Mouse (Mus musculus) left cerebral cortex, postnatal 25 days (tissue): ENCODE results near the gene Olfr714. TPM values are rescaled to one million over a fixed set of nuclear protein-coding genes. Genes with fewer than 3 reads are reported as not detected.
A peak's percentile ranks its signal among the peaks of the same experiment; 100 is the strongest.
"Not testable (repeated sequence)": the region's sequence is repeated elsewhere in the genome, so short reads cannot be mapped to it uniquely, and the experiment has no call there.

Experiments used
- DNase-seq, 2 experiments: peaks; one replicate each; pipeline ENCODE4 v3.0.0; 2022; ENCODE audit warnings: low spot score in 2 of 2, mixed read lengths in 1 of 2
- intact Hi-C: fragments of 180-260 bp; cut with DNase I; formaldehyde crosslinking; loops from one replicate; pipeline ENCODE4 v1.15.1; 2025
- total RNA-seq, 2 experiments: library from RNA; stranded (reverse); gene quantifications; 2 replicates each; pipeline ENCODE4 v1.2.3; 2021

The Olfr714 gene
- not detected for total RNA-seq

DNA sequence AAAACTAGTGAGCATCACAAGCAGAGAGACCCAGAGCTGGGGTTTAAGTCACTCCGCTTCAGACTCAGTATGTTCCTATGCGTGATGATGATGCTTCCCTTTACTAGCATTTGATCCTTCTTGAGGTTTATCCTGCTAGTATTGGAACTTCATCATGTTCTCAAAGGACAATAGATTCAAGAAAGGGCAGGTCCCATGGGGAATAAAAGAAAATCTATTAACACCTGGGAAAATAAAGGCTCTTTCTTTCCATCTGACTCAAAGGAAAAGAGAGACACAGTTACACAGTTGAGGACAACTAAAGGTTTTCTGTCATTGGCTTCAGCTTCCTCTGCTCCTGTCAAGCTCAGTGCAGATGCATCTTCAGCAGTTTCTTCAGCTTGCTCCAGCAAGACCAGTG lies at the start of gene Olfr714:
Gene Olfr714, plus strand, starts transcription at position 301 of the 400 bp plus-strand sequence.
- no peak for DNase-seq
- intact Hi-C loops, result no loop called here

GRCm38 (mm10) chr7:107030874-107031273 lies 39.9 kb upstream of the Olfr714 start, which contains the start of gene Olfr713:
TSS of gene Olfr713 (plus strand) at chr7:107031174.
- DNase-seq, result no peak
- intact Hi-C loops, result no loop called here

DNA sequence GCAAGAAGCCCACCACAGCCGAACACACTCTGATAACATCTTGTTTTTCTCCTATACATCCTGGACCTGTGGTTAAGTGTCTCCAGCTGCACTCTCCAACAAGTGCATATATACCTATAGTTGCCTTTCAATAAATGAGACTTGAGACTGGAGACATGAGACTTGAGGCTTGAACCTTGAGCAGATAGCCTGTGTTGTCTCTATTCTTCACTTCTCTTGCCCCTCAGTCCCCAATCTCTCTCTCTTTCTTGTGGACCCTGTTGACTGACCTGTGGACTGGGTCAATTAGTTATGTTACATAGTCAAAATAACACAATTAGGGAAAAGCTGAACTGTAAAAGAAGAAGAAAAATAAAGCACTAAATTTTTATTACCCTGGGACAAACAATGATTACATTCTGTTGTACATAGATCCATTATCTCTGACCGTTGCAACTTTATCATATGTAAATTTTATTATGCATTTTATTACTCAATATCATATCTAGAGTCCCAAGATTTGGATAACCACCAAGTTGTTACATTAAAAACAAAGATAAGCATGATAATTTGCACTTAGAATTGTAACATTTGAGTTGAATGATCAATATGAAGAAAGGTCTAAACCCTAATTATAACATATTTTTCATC lies 30.7 kb upstream of the Olfr714 start:
- DNase-seq, result no peak
- intact Hi-C loops, result loop anchor here (5.0 kb wide), 1 partner anchor 1223 kb away; no protein-coding TSS in a partner anchor

DNA sequence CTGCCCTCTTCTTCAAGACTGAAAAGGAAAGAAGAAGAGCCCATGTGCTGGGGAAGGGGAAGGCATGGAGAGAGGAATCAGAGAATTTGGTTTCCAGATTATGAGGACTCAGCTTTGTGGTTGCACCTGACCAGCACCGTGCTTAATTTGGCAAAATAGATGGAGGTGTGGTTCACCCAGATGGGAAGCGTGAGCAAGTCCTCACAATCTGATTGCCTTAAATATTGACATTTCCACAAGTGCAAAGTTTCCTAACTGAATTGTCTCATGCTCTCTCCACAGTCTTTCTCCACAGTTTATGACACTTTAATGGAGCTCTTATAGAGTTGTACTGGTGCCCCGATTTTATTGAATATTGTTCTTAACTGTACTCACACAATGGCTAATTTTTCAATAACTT lies 27.6 kb upstream of the Olfr714 start:
- no peak for DNase-seq
- intact Hi-C loops, result loop anchor here (5.0 kb wide), 1 partner anchor 1226 kb away; no protein-coding TSS in a partner anchor

- intact Hi-C loops, result loop anchor here (5.0 kb wide), 1 partner anchor 1227 kb away; no protein-coding TSS in a partner anchor
- no peak for DNase-seq
Observed at GRCm38 (mm10) chr7:107044407-107044806, 26.4 kb upstream of the Olfr714 start.

DNA sequence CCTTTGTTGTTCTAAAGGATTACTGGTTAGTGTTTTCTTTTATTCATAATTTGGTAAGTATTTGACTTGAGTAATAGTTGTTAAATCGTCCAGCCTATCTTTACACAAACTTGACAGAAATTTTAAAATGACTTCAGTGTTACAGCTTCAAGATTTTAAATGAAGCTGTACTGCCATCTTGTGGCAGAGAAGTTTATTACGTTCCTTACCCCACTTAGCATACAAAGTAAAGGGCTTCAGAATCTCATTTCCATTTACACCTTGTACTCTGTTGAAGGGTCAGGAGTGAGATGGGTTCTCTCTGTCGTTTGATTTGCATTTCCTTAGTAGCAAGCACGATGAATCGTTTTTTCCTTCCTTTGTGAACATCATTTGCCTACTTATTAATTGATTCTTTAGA lies 24.9 kb upstream of the Olfr714 start:
- DNase-seq, result peak; percentile 63 to 64
- intact Hi-C loops, result no loop called here

DNA sequence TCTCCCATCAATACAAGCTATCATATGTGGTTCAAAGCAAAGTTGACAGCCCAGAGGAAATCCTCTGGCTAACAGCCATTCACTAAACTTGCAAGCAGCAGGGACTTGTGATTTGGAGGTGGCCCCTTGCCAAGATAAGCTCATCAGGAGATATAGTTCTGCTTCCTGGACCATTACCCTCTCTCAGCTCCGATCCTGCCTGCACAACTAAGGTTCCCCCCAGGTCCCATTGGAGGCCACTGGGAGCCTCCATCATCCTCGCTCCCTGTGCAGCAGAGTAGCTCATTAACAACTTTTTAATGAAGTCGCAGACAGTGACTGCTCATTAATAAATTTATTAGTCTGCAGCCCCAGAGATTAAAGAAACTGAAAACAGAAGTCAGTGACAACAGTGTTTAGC lies 23.2 kb upstream of the Olfr714 start:
- DNase-seq, result no peak
- intact Hi-C loops, result no loop called here

DNA sequence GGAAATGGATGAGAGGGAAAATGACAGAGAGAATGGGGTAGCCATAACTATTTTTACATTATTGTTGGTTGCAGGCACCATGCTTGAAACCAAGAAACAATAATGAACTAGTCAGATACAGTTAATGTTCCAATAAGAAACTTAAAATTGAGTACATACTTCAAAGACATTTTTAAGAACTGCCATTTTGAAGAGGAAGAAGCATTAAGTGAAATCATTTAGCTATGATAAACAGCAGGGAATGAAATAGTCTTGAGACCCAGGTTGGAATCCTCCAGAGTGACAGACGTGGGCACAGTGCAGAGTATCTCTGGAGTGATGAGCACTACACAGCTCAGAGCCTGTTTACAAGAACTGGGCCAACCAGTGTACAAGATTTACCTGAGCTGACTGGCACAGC lies 22.1 kb downstream of the Olfr714 start, which contains the start of gene Olfr17:
Gene Olfr17, plus strand, starts transcription at position 301 of the 400 bp plus-strand sequence.
- intact Hi-C loops, result no loop called here
- no peak for DNase-seq

- intact Hi-C loops, DNase-seq: not testable (repeated sequence)
Observed at GRCm38 (mm10) chr7:107110269-107110668, 39.5 kb downstream of the Olfr714 start, which contains the start of gene Olfr715b. TSS of gene Olfr715b (minus strand) at chr7:107110369.

Other genes with a start within 250 kb of the Olfr714 start
- gene Olfr702, start 237.1 kb upstream of the Olfr714 start, total RNA-seq, result not detected
- gene Olfr703, start 227.6 kb upstream of the Olfr714 start, total RNA-seq, result not detected
- gene Olfr704, start 207.8 kb upstream of the Olfr714 start, total RNA-seq, result not detected
- gene Olfr705, start 194.1 kb upstream of the Olfr714 start, total RNA-seq, result not detected
- not detected for gene Olfr706, start 182.8 kb upstream of the Olfr714 start, total RNA-seq
- gene Olfr707, start 169.7 kb upstream of the Olfr714 start, total RNA-seq, result not detected
- gene Olfr1532-ps1, start 163.0 kb upstream of the Olfr714 start, total RNA-seq, result not detected
- gene Olfr709-ps1, start 138.8 kb upstream of the Olfr714 start, total RNA-seq, result not detected
- not detected for gene Olfr710, start 122.7 kb upstream of the Olfr714 start, total RNA-seq
- not detected for gene Olfr6, start 107.0 kb upstream of the Olfr714 start, total RNA-seq
- gene Olfr711, start 95.5 kb upstream of the Olfr714 start, total RNA-seq, result not detected
- gene Olfr2, start 64.9 kb upstream of the Olfr714 start, total RNA-seq, result not detected
- not detected for gene Olfr713, start 39.8 kb upstream of the Olfr714 start, total RNA-seq
- gene Olfr17, start 22.2 kb downstream of the Olfr714 start, total RNA-seq, result not detected
- gene Olfr715b, start 39.4 kb downstream of the Olfr714 start, total RNA-seq, result not detected
- not detected for gene Olfr715, start 60.1 kb downstream of the Olfr714 start, total RNA-seq
- gene Olfr716, start 67.3 kb downstream of the Olfr714 start, total RNA-seq, result not detected
- not detected for gene Nlrp14, start 96.0 kb downstream of the Olfr714 start, total RNA-seq
- gene Rbmxl2, start 138.5 kb downstream of the Olfr714 start, total RNA-seq, result not detected